Mouse (Mus musculus) G1E (cell line): ENCODE measurements around the gene Nt5c3b.

Experiments used
- CTCF ChIP-seq: IDR thresholded peaks from 2 replicates; pipeline ENCODE4 v1.5.1; 2012; ENCODE audit warnings: low read depth, low read length, inconsistent platforms, mixed read lengths
- GATA1 ChIP-seq: IDR thresholded peaks from 2 replicates; pipeline ENCODE4 v1.6.1; 2012; ENCODE audit warnings: borderline replicate concordance, low read length, inconsistent platforms, mixed read lengths
- TAL1 ChIP-seq: conservative IDR thresholded peaks from 2 replicates; pipeline ENCODE4 v1.6.1; 2012; ENCODE audit warnings: low read depth, low read length, inconsistent platforms, mixed read lengths

- TF ChIP-seq CTCF: no peak
- no peak for TF ChIP-seq TAL1
- TF ChIP-seq GATA1: no peak
Measured at GRCm38 (mm10) chr11:100457711-100458110, 16.1 kb upstream of the Nt5c3b start.
